Mouse (Mus musculus): ENCODE results near the gene Hoxc11. TPM values are rescaled to one million over a fixed set of nuclear protein-coding genes. Genes with fewer than 3 reads are reported as not detected.

Hoxc11 gene
- total RNA-seq, 2 experiments from 2014 or later = not detected

DNA sequence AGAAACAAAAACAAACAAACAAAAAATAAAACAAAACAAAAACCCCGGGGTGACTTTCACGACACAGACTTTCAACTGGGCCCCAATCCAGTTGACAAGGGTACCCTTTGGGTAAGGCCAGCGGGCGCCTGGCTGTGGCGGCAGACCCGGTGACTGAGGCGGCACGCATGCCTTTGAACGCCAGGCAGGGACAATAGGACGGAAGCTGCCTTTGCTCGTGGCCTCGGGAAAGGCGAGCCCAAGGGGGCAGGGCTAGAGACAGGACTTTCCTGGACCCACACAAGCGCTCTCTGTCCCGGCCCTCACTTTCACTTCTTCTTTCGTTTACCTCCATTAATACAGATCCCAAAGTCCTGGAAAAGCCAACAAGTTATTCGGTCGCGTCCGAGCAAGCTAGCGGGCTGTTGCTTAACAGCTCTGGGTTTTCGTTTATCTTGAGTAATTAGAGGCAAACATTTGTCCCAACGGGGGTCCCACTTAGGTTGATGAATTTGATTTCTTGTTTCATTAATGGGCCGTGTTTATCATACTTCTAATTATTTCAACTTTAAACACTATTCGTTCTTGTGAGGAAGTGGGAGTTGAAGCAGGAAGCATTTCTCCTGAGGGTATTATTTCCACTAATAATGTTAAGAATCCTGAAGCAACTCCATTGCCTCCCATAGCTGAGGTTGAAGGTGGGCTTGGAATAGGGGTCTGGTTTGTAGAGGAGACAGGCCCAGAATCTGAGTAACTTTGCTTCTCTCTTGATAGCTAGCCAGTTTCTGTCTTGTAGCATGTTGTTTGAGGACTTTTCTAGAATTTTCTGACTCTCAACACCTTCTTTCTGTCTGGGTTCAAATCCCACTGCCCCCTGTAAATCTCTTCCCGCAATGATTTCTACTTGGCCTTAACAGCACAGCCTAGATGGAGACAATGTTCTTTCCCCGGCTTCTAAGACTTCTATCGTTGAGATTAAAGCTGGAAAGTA, 9.7 kb downstream of the Hoxc11 start:
- DNase-seq (ENCODE audit: extremely low spot score in 1 of 2, low spot score in 1 of 2) = no peak

DNA sequence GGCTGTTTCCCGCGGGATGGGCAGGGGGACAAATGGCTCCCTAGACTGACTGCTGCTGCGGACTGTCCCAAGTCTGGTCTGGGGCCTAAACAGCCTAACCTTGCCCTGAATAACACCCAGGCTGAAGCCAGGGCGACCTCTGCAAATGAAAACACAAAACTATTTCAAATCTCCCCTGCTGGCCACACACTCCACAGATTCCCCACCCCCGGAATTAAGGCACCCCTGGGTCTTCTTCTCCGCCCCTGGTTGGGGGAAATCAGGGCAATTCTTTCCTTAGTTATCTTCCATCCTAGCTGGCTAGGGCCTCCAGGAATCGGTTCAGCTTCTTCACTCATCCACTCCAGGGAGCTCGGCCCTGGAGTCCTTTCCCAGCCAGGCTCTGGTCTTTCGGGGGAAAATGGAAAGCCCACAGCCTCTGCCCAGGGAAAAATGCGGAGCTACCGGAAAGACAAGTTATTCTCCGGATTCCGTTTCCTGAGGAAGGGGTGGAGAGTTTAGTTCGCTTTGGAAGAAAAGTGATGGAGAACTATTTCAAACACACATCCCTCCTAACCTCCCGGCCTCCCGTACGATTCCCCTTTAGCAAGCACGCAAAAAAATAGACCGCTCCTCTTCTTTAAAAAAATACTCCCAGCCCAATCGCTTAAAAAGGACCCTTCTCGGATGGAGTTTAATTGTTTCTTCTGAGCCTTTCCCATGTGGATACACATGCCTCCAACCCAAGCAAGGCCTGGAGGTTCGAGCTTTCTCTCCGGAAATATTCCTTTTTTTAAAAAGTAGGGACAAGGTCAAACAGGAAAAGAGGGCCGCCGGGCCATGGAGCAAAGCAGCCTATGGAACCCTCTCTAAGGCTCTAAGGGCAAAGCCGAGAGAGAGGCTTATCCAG, 11.0 kb downstream of the Hoxc11 start:
- no peak for DNase-seq (ENCODE audit: extremely low spot score in 1 of 2, low spot score in 1 of 2)

DNA sequence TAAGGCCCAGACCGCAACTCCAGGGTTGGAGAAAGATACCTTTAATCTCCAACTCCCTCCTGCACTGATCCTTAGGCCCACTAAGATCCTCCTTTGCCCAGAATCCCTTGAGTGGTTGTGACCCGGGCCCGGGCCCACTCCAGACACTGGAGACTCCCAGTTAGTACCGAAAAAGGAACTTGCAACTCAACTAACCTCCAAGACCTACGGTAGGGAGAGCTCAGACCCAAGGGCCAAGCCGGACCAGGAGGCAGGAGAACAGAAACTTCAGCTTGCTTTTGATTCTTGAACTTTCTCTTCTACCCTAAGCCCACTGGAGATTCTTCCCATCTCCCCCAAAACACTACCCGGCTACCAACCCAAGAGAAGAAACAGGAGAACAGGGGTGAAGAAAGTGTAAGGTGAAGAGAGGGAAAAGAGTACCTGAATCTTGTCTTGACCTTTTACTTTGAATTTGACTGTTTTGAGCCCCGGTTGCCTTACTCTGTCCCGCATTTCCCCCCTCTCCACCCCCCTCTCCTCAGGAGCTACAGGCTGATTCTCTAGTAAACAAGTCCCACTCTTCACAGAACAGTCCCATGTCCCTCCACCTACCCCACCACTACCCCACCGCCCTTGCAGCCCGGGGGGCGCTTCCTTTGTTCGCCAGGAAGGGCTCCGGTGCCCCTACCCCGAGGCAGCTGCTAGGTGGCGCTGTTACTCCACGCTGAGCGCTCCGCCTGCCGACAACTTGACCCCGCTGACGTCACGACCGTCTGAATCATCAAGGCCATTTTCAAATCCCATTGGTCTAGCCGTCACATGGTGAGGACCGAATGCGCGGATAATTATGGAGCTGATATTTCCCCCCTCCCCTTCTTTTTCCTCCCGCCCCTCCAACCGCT, 11.9 kb downstream of the Hoxc11 start:
- DNase-seq (ENCODE audit: extremely low spot score in 1 of 2, low spot score in 1 of 2) = no peak

DNA sequence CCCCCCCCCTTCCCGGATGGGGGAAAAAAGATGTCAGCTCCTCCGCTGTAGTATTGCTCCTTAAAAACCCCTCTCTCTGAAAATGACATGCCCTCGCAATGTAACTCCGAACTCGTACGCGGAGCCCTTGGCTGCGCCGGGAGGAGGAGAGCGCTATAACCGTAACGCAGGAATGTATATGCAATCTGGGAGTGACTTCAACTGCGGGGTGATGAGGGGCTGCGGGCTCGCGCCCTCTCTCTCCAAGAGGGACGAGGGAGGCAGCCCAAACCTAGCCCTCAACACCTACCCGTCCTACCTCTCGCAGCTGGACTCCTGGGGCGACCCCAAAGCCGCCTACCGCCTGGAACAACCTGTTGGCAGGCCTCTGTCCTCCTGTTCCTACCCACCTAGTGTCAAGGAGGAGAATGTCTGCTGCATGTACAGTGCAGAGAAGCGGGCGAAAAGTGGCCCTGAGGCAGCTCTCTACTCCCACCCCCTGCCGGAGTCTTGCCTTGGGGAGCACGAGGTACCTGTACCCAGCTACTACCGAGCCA, 12.6 kb downstream of the Hoxc11 start, which contains the start of gene Hoxc10:
Hoxc10 (plus strand) TSS at position 21 of the 536 bp plus-strand sequence.
- DNase-seq (ENCODE audit: extremely low spot score in 1 of 2, low spot score in 1 of 2) = no peak

DNA sequence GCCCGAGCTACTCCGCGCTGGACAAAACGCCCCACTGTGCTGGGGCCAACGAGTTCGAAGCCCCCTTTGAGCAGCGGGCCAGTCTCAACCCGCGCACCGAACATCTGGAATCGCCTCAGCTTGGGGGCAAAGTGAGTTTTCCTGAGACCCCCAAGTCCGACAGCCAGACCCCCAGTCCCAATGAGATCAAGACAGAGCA, 13.0 kb downstream of the Hoxc11 start, which contains the start of gene Hoxc5:
Hoxc5 (plus strand) TSS at position 132 of the 199 bp plus-strand sequence.
- no peak for DNase-seq (ENCODE audit: extremely low spot score in 1 of 2, low spot score in 1 of 2)

DNA sequence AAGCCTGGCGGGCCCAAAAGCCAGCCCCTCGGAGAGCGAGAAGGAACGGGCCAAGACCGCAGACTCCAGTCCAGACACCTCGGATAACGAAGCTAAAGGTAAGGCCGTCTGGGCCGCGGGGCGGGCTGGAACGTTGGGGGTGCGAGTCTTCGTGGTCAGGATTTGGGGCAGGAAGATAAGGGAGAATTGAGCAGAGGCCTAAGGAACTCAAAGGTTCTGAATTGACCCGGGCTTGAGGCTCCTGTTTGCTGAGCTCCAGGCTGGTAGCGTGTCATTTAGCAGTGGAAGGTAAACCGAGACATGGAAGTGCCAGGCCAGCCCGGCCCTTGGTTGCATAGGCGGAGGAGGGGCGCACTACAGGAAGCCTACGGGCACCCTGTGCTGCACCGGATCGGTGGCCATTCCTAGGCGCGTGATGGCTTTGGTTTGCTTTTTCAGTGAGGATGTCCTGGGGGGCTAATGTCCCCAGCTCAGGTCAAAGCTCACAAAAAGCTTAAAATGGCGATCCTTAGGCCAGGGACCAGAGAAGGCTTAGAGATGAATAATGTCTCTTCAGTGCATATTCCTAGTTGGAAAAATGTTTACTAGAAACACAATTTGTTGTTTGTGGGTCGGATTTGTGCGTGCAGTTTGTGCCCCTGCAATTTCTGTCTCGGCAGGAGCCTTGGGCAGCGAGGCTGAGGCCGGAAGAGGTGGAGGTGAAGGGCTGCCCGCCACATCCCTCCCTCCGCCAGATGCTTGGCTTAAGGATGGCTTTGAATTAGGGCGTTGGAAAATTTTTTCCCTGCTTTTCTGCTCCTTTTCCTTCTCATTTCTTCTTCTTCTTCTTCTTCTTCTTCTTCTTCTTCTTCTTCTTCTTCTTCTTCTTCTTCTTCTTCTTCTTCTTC, 13.5 kb downstream of the Hoxc11 start:
- DNase-seq (ENCODE audit: extremely low spot score in 1 of 2, low spot score in 1 of 2) = no peak

DNA sequence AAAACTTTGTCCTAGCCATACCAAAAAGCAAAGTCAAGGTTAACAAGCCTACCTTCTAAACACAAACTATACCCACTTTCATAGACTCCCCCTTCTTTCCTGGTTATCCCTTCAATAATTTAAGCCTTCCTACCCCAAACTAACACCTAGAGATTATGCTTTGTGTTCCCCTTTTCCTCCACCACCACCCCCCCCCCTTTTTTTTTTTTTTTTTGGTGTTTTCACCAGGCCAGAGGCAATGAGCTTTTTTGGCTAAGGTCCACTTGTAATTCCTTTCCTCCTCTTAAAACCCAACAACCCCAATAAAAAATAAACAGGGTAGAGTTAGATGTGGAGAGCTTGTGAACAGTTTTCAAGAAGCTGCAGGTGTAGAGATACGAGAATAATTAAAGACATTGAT, 15.1 kb downstream of the Hoxc11 start:
- no peak for DNase-seq (ENCODE audit: extremely low spot score in 1 of 2, low spot score in 1 of 2)

DNA sequence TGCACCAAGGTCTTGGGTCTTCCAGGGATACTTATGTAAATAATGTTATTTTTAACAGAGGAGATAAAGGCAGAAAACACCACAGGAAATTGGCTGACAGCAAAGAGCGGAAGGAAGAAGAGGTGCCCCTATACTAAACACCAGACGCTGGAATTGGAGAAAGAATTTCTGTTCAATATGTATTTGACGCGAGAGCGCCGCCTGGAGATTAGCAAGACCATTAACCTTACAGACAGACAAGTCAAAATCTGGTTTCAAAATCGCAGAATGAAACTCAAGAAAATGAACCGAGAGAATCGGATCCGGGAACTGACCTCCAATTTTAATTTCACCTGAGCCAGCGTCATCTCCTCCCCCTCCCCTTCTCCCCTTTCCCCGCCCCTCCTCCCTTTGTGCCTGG, 16.5 kb downstream of the Hoxc11 start:
- peak in 1 of 2 experiments; percentile 33 for DNase-seq (ENCODE audit: extremely low spot score in 1 of 2, low spot score in 1 of 2)

DNA sequence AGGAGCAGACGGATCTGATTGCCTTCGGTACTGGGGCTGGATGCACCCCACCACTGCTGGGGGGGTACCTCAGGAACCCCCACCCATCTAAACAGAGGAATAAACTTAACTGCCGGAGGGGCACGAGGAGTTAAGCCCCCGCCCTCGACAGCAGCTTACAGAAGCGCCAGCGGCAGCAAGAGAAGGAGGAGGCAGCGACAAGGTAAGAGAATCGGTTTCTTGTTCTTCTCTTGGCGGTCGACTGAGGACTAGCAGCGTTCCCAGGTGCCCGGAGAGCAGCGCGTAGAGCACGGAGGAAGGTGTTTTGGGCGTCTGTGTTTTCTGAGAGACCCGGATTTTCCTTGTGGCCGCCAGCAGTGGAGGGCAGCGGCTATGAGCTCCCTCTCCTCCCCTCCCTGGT, 18.0 kb downstream of the Hoxc11 start:
- no peak for DNase-seq (ENCODE audit: extremely low spot score in 1 of 2, low spot score in 1 of 2)

DNA sequence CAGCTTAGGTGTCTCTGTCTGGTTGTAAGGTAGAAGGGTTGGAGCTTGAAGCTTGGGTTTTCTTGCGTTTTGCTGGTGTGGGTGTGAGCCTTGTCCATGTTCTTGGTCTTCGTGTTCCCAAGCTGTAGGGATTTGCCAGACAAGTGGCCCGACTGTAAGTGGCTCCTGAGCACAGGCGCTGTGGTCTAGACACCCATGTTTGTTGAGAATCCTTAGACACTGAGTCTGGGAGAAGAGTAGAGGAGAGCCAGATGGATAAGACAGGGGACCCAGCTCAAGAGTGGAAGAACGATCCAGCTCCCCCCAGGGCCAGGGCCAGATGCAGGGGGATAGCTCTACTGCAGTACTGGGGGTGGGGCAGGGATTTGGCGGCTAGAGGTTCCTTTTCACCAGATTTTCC, 18.5 kb downstream of the Hoxc11 start:
- no peak for DNase-seq (ENCODE audit: extremely low spot score in 1 of 2, low spot score in 1 of 2)

DNA sequence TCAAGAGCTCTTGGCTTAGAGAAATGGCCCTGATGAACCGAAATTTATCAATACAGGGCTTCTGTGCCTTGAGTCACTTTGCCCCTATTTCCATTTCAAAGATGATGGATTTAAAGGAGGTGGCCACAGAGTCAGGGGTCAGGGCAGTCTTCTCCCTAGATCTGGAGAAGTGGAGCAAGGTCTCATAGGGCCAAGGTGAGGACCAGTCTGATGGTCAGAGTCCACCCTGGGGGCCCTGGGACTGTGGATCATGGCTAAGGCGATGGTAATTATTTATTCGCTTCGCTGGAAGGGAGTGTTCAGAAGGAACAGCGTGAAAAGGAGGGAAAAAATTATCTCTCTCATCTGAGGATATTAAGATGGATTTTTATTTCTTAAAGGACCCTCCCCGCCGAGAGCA, 20.8 kb downstream of the Hoxc11 start:
- no peak for DNase-seq (ENCODE audit: extremely low spot score in 1 of 2, low spot score in 1 of 2)

DNA sequence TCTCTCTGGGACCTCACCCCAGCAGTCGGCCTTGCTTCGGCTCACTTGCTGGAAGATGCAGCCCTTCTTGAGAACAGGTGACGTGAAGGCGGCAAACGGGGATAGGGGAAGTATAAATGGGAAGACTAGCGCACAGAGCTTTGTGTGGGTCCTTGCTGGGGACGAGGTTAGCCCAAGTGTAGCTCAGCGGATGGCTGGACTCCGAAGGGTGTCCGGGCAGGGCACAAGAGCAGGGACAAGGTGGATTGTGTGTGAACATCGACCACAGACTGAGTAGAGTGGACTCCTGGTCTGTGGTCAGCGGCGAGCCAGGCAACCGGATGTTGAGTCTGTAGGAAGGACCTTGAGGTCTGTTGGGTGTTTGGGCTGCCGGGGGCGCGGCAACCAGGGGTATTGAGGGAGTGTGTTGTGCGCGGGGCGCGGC, 21.5 kb downstream of the Hoxc11 start:
- DNase-seq (ENCODE audit: extremely low spot score in 1 of 2, low spot score in 1 of 2) = no peak

DNA sequence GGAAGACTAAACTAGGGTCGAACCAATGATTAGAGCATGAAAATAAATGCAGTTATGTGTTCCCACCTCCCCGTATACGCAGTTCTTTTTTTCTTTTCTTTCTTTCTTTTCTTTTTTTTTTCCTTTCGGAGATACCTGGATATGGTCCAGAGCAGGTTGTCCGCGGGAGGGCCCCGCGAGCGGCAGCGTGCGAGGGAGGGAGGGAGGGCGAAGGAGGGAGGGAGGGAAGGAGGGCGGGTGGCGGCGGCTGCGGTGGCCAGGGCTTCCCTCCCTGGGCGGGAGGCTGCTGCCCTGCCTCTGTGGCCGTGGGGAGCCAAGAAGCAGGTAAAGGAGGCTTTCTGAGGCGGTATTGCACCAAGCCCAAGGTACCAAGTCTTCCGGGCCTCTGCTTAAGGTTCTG, 21.9 kb downstream of the Hoxc11 start, which contains the start of gene Hoxc9:
Hoxc9 (plus strand) TSS at position 269 of the 400 bp plus-strand sequence.
- DNase-seq (ENCODE audit: extremely low spot score in 1 of 2, low spot score in 1 of 2) = no peak

DNA sequence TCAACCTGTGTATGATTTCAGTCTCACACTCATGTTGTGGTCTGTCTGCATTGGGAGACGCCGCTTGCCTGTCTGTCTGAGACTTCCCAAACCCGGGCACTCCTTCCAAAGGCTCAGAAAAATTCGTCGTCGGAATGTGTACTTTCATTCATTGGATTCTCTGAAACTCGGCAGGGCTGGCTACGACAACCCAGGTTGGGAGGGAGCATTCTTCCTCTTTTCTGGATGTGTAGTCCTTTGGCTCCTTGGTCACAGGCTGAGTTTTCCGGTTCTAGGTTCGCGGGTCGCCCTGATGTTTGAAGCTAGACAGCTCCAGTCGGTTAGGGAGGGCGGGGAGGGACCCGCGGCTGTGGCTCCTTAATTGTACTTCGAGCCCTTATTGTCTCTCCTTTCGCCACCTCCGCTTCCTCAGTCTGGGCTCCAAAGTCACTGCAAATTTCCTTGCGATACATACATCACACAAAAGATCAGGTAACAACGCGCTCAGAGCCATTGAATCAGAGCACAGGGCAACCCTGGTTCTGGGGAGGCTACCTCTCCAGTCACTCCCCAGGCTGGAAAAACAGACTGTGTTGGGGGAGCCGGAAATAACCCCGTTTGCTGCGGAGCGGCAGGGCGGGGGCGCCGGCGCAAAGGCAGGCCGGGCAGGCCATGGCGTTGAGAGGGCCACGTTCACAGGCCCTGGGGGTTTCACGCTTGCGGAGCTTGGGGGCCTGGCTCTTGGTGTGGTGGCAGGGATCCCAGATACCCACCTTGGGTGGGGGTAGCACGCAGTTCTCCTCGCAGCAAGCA, 22.6 kb downstream of the Hoxc11 start:
- DNase-seq (ENCODE audit: extremely low spot score in 1 of 2, low spot score in 1 of 2) = no peak

DNA sequence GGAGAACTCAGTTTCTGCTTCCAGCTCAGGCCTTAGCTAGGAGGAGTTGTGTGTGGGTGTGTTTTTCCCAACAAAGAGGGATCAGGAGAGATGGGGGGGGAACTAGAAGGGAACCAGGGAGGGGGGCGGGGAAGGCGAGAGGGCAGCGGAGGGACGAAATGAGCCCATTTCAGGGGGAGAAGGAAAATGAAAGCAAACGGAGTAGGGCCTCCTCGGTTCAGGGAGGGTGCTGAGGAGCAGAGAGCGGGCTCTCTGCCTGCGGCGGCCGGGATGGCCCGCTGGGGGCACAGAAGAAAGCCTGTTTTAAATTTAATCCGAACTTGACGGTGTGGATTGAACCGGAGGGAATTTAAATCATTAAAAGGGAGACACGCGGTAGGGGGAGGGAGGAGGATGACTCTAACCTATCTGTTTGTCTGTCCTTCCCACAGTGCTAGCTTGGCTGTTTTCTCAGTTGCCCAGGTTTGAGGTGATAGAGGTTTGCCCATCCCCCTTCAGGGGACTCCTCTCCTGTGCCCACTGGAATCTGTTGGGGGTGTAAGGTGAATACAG, 23.3 kb downstream of the Hoxc11 start:
- no peak for DNase-seq (ENCODE audit: extremely low spot score in 1 of 2, low spot score in 1 of 2)

DNA sequence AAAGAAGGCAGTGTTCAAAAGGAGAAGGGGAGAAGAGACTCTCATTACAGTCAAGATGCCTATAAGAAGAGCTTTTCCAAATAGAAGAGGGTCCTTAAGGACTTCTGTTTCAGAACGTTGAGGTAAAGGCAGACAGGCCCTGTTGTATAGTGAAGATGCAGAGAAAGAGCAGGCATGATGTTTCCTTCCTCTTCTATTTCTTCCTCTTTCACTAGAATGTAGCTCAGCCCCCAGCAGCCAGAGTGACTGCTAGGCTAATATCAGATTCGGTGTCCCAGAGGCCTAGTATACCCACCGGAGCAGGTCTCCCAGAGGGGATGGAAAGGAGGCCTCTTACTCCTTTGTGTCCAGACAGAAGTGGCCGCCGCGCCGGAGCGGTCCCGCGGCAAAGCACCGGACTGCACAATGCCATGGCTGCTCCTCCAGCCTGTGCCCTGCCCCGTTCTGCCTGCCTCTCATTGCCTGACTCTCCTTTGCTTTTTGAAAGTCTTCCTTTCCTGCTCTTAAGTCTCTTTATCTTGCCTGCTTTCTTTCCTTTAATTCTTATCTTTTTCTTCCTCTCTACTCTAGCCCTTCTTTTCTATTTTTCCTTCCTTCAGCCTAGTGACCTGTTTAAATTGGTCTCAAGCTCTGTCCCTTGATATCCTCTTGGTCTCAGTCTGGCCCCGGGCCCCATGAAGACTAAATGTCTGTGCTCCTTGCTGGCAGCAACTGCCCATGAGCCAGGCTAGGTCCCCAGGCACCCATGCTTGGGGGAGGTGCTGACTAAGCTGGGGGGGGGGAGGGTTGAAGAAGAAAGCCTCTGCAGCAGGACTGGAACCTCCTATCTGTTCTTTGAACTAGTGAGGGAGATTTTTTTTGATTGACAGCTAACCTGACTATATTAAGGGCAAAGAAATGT, 24.6 kb downstream of the Hoxc11 start:
- no peak for DNase-seq (ENCODE audit: extremely low spot score in 1 of 2, low spot score in 1 of 2)

DNA sequence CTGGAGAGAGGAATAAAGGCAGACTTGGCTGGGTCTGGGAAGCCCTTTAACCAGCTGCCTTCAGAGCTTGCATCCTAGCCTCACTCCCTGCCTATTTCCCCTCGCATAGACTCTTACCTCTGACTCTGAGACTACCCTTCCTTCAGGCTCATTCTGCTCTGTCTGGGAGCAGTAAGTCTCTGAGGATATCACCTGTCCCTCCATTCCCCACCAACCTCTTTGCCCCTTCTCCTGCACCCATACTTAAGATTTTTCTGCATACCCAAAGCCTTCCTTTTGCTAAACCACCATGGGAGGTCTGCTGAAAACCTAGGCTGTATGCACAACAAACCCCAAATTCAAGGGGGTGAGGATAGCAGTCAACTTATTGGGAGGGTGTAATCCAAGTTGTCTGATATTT, 25.7 kb downstream of the Hoxc11 start:
- DNase-seq (ENCODE audit: extremely low spot score in 1 of 2, low spot score in 1 of 2) = no peak

Data from layer of hippocampus, postnatal 25 days (tissue).